Mouse (Mus musculus): Measurements from ENCODE around the gene Ptprn2. TPM values are rescaled to one million over a fixed set of nuclear protein-coding genes. Genes with fewer than 3 reads are reported as not detected.
A peak's percentile ranks its signal among the peaks of the same experiment; 100 is the strongest.

The Ptprn2 gene
- total and polyA plus RNA-seq, 2 experiments from 2014 or later: 18.4 to 101 TPM

- H3K36me3 ChIP-seq (ENCODE audit: insufficient read depth, low read length): no peaks in the 10 kb centered on the region
- H3K4me1 ChIP-seq (ENCODE audit: insufficient read depth, low read length): 0 out of 2 replicates have a peak, but pooled peaks cover 3% of the 10 kb centered on the region
- H3K4me3 ChIP-seq (ENCODE audit: low read length): no peak overlapping the region
- no peak for ATAC-seq
- no peaks in the 10 kb centered on the region for H3K9me3 ChIP-seq (ENCODE audit: low read length)
- H3K4me2 ChIP-seq (ENCODE audit: low read depth, low read length): no peak overlapping the region
- DNase-seq (ENCODE audit: low spot score): no peak
- 67% methylated on average over 1 of the region's 1 CpGs for WGBS
- H3K9ac ChIP-seq (replicated peaks; ENCODE audit: low read length): no peak overlapping the region
- TF ChIP-seq CTCF (IDR thresholded peaks at IDR 0.05; ENCODE audit: low read depth): peak; percentile 20; the same call in 1 of the 2 replicates
- no peaks in the 10 kb centered on the region for H3K27me3 ChIP-seq (ENCODE audit: insufficient read depth, low read length)
- H3K27ac ChIP-seq: no peak overlapping the region
These were observed 728.0 kb downstream of the Ptprn2 start for GRCm38 (mm10) chr12:117213531-117213930.

- ATAC-seq (no peak), DNase-seq (ENCODE audit: low spot score) (no peak)
- no peak for TF ChIP-seq CTCF (IDR thresholded peaks at IDR 0.05; ENCODE audit: low read depth)
- H3K36me3 ChIP-seq (ENCODE audit: insufficient read depth, low read length): no peaks in the 10 kb centered on the region
- H3K27ac ChIP-seq: no peak overlapping the region
- H3K4me2 ChIP-seq (ENCODE audit: low read depth, low read length): no peak overlapping the region
- H3K4me3 ChIP-seq (ENCODE audit: low read length): no peak overlapping the region
- no peaks in the 10 kb centered on the region for H3K9me3 ChIP-seq (ENCODE audit: low read length)
- no peaks in the 10 kb centered on the region for H3K27me3 ChIP-seq (ENCODE audit: insufficient read depth, low read length)
- no peak overlapping the region for H3K9ac ChIP-seq (replicated peaks; ENCODE audit: low read length)
- WGBS: 51% methylated on average over 4 of the region's 4 CpGs
- 0 out of 2 replicates have a peak, but pooled peaks cover 3% of the 10 kb centered on the region for H3K4me1 ChIP-seq (ENCODE audit: insufficient read depth, low read length)
These were observed 728.8 kb downstream of the Ptprn2 start for GRCm38 (mm10) chr12:117214272-117214671.

- H3K4me3 ChIP-seq (ENCODE audit: low read length): no peak overlapping the region
- H3K36me3 ChIP-seq (ENCODE audit: insufficient read depth, low read length): no peaks in the 10 kb centered on the region
- no peak overlapping the region for H3K4me2 ChIP-seq (ENCODE audit: low read depth, low read length)
- peak; percentile 58; the same call in 1 of the 2 replicates for ATAC-seq
- no peak overlapping the region for H3K9ac ChIP-seq (replicated peaks; ENCODE audit: low read length)
- DNase-seq (ENCODE audit: low spot score): peak; percentile 71
- H3K4me1 ChIP-seq (ENCODE audit: insufficient read depth, low read length): 0 out of 2 replicates have a peak, but pooled peaks cover 3% of the 10 kb centered on the region
- H3K9me3 ChIP-seq (ENCODE audit: low read length): no peaks in the 10 kb centered on the region
- H3K27me3 ChIP-seq (ENCODE audit: insufficient read depth, low read length): no peaks in the 10 kb centered on the region
- TF ChIP-seq CTCF (IDR thresholded peaks at IDR 0.05; ENCODE audit: low read depth): no peak
- H3K27ac ChIP-seq: no peak overlapping the region
- WGBS: 45% methylated on average over 5 of the region's 5 CpGs
These were observed 729.4 kb downstream of the Ptprn2 start for GRCm38 (mm10) chr12:117214919-117215318.

GRCm38 (mm10) chr12:117221909-117222308, 736.4 kb downstream of the Ptprn2 start:
- Histone ChIP-seq H3K4me3 (ENCODE audit: low read length) (no peak overlapping the region), H3K4me1 (ENCODE audit: insufficient read depth, low read length) (no peaks in the 10 kb centered on the region), H3K9me3 (ENCODE audit: low read length) (no peaks in the 10 kb centered on the region), H3K27me3 (ENCODE audit: insufficient read depth, low read length) (no peaks in the 10 kb centered on the region), H3K9ac (replicated peaks; ENCODE audit: low read length) (no peak overlapping the region), H3K27ac (no peak overlapping the region), H3K4me2 (ENCODE audit: low read depth, low read length) (no peak overlapping the region), H3K36me3 (ENCODE audit: insufficient read depth, low read length) (no peaks in the 10 kb centered on the region)
- no peak for TF ChIP-seq CTCF (IDR thresholded peaks at IDR 0.05; ENCODE audit: low read depth)
- no peak for DNase-seq (ENCODE audit: low spot score)
- ATAC-seq: no peak
- WGBS: 67% methylated on average over 4 of the region's 4 CpGs

- H3K27ac ChIP-seq: no peak overlapping the region
- DNase-seq (ENCODE audit: low spot score) (no peak), ATAC-seq (no peak)
- H3K36me3 ChIP-seq (ENCODE audit: insufficient read depth, low read length): no peaks in the 10 kb centered on the region
- no peak overlapping the region for H3K4me3 ChIP-seq (ENCODE audit: low read length)
- H3K9me3 ChIP-seq (ENCODE audit: low read length): no peaks in the 10 kb centered on the region
- TF ChIP-seq CTCF (IDR thresholded peaks at IDR 0.05; ENCODE audit: low read depth): no peak
- no peaks in the 10 kb centered on the region for H3K27me3 ChIP-seq (ENCODE audit: insufficient read depth, low read length)
- H3K9ac ChIP-seq (replicated peaks; ENCODE audit: low read length): no peak overlapping the region
- 61% methylated on average over 1 of the region's 1 CpGs for WGBS
- H3K4me1 ChIP-seq (ENCODE audit: insufficient read depth, low read length): no peaks in the 10 kb centered on the region
- H3K4me2 ChIP-seq (ENCODE audit: low read depth, low read length): no peak overlapping the region
These were observed 738.5 kb downstream of the Ptprn2 start for GRCm38 (mm10) chr12:117224036-117224435.

GRCm38 (mm10) chr12:117227236-117227635, 741.7 kb downstream of the Ptprn2 start:
- ATAC-seq (no peak), DNase-seq (ENCODE audit: low spot score) (no peak)
- no peaks in the 10 kb centered on the region for H3K36me3 ChIP-seq (ENCODE audit: insufficient read depth, low read length)
- H3K9ac ChIP-seq (replicated peaks; ENCODE audit: low read length): no peak overlapping the region
- H3K4me3 ChIP-seq (ENCODE audit: low read length): no peak overlapping the region
- 84% methylated on average over 3 of the region's 3 CpGs for WGBS
- no peaks in the 10 kb centered on the region for H3K4me1 ChIP-seq (ENCODE audit: insufficient read depth, low read length)
- no peaks in the 10 kb centered on the region for H3K27me3 ChIP-seq (ENCODE audit: insufficient read depth, low read length)
- H3K9me3 ChIP-seq (ENCODE audit: low read length): no peaks in the 10 kb centered on the region
- TF ChIP-seq CTCF (IDR thresholded peaks at IDR 0.05; ENCODE audit: low read depth): no peak
- H3K4me2 ChIP-seq (ENCODE audit: low read depth, low read length): no peak overlapping the region
- H3K27ac ChIP-seq: no peak overlapping the region

GRCm38 (mm10) chr12:117229442-117229841, 743.9 kb downstream of the Ptprn2 start:
- DNase-seq (ENCODE audit: low spot score) (no peak), ATAC-seq (no peak)
- H3K4me3 ChIP-seq (ENCODE audit: low read length): no peak overlapping the region
- H3K4me1 ChIP-seq (ENCODE audit: insufficient read depth, low read length): no peaks in the 10 kb centered on the region
- no peak overlapping the region for H3K27ac ChIP-seq
- H3K36me3 ChIP-seq (ENCODE audit: insufficient read depth, low read length): peaks cover 5% of the 10 kb centered on the region; the same call in 1 of the 2 replicates
- H3K4me2 ChIP-seq (ENCODE audit: low read depth, low read length): no peak overlapping the region
- 75% methylated on average over 4 of the region's 4 CpGs for WGBS
- H3K27me3 ChIP-seq (ENCODE audit: insufficient read depth, low read length): no peaks in the 10 kb centered on the region
- no peak for TF ChIP-seq CTCF (IDR thresholded peaks at IDR 0.05; ENCODE audit: low read depth)
- no peaks in the 10 kb centered on the region for H3K9me3 ChIP-seq (ENCODE audit: low read length)
- H3K9ac ChIP-seq (replicated peaks; ENCODE audit: low read length): no peak overlapping the region
